Mouse (Mus musculus): ENCODE data around the gene Gm8246.
"Not testable (repeated sequence)": the region's sequence is repeated elsewhere in the genome, so short reads cannot be mapped to it uniquely, and the experiment has no call there.

Gene Gm8246

GRCm38 (mm10) chr14:5477730-5478129 is at the start of gene Gm8246:
Gene Gm8246 (minus strand): TSS chr14:5477830.
- DNase-seq (ENCODE audit: low read depth), result not testable (repeated sequence)

DNA sequence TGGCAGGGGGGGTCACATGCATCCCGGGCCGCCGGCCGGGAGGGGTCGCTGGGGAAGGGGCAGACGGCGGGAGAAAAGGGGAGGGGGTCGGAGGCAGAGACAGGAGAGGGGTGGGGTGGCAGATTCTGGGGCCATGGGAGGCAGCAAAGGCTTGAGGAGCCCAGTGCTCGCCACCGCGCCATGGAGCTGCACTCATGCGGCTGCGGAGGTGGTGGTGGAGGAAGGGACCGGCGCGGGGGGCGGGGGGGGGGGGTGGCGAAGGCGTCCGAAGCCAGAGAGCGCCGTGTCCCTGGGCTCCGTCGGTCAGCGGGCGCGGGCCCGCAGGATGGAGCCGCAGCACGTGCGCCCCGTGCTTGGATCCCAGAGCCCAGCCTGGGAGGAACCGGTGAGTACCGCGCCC is 23.7 kb upstream of the Gm8246 start, which contains the start of gene Gm3488:
Gene Gm3488 (plus strand): TSS at position 301 of the 400 bp plus-strand sequence.
- DNase-seq (ENCODE audit: low read depth), result not testable (repeated sequence)

DNA sequence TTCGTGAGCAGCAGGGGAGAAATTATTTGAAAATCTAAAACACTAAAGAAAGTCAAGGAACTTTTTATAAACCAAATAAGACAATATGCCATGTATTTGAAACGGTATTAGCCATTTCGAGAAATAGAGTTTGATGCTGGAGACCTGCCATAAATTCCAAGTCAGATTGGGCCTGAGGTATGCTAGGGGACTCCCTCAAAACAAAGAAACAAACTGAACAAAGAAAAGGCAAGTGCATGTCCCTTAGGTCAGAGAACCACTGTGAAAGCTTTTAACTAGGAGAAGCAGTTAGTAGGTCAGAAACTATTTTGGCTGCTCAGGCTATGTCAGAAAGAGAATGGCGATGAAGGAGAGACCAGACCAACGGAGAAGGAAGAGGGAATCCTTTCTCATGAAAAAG is 6.3 kb upstream of the Gm8246 start, which contains the start of gene Gm3187:
Gene Gm3187 (plus strand): TSS at position 301 of the 400 bp plus-strand sequence.
- not testable (repeated sequence) for DNase-seq (ENCODE audit: low read depth)

- DNase-seq (ENCODE audit: low read depth), result not testable (repeated sequence)
Measured at GRCm38 (mm10) chr14:5460469-5460868, 17.2 kb downstream of the Gm8246 start.

DNA sequence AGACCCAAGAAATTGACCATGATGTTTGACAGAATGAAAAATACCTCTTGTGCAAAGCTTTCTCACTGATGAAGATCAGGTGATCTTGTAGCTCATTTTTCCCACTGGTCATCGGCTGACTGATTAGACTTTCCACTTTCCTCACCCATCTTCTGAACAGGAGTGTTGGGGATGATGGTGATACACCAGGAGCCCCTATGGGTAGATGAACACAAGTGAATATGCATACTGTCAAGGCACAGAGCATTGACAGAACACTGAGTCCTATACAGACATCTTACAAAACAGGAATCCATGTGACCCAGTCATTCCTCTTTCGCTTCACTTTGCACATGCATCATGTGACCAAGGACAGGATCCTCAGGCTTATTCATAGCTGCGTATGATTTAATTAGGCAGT is 22.3 kb downstream of the Gm8246 start, which contains the start of gene Gm3194:
Gene Gm3194 (minus strand): TSS at position 101 of the 400 bp plus-strand sequence.
- DNase-seq (ENCODE audit: low read depth), result not testable (repeated sequence)

All from NIH3T3 (cell line).